Mouse (Mus musculus): Measurements from ENCODE around the gene B4gat1. TPM values are rescaled to one million over a fixed set of nuclear protein-coding genes. Genes with fewer than 3 reads are reported as not detected.
A peak's percentile ranks its signal among the peaks of the same experiment; 100 is the strongest.

B4gat1 gene
- polyA plus RNA-seq, 1 experiment from 2014 or later: 47.2 TPM

GRCm38 (mm10) chr19:5089324-5089723 lies 50.7 kb downstream of the B4gat1 start:
- Histone ChIP-seq H3K9me3 (replicated peaks) (no peaks in the 10 kb centered on the region), H3K4me2 (replicated peaks) (peak overlapping the region; percentile 55), H3K27me3 (peaks cover 23% of the 10 kb centered on the region), H3K9ac (no peak overlapping the region), H3K36me3 (peaks cover 43% of the 10 kb centered on the region), H3K4me1 (peaks cover 37% of the 10 kb centered on the region), H3K27ac (replicated peaks) (no peak overlapping the region), H3K4me3 (replicated peaks) (peak overlapping the region; percentile 78)
- no peak for ATAC-seq (ENCODE audit: insufficient number of reproducible peaks, low FRiP score, low TSS enrichment, low read depth)
- 89% methylated on average over 4 of the region's 4 CpGs for WGBS

Other genes starting within 250 kb of the B4gat1 start
- 66.5 and 70.2 TPM in 2 replicates for gene Rbm4, start 244.9 kb upstream of the B4gat1 start, polyA plus RNA-seq (2015; fragmentation: Nextera tagmentation; extraction: Ambion mirVana)
- gene Gm21992, start 227.2 kb upstream of the B4gat1 start, polyA plus RNA-seq (2015; fragmentation: Nextera tagmentation; extraction: Ambion mirVana): 30.9 and 36.3 TPM in 2 replicates
- gene Rbm14, start 227.2 kb upstream of the B4gat1 start, polyA plus RNA-seq (2015; fragmentation: Nextera tagmentation; extraction: Ambion mirVana): 74.1 and 74.5 TPM in 2 replicates
- gene Ccs, start 199.5 kb upstream of the B4gat1 start, polyA plus RNA-seq (2015; fragmentation: Nextera tagmentation; extraction: Ambion mirVana): 69.4 and 73.8 TPM in 2 replicates
- 1.2 and 1.9 TPM in 2 replicates for gene Ccdc87, start 199.5 kb upstream of the B4gat1 start, polyA plus RNA-seq (2015; fragmentation: Nextera tagmentation; extraction: Ambion mirVana)
- 62.7 and 63.9 TPM in 2 replicates for gene Ctsf, start 183.7 kb upstream of the B4gat1 start, polyA plus RNA-seq (2015; fragmentation: Nextera tagmentation; extraction: Ambion mirVana)
- 29.6 and 33.7 TPM in 2 replicates for gene Actn3, start 160.9 kb upstream of the B4gat1 start, polyA plus RNA-seq (2015; fragmentation: Nextera tagmentation; extraction: Ambion mirVana)
- 14.0 and 14.9 TPM in 2 replicates for gene Zdhhc24, start 160.2 kb upstream of the B4gat1 start, polyA plus RNA-seq (2015; fragmentation: Nextera tagmentation; extraction: Ambion mirVana)
- gene Bbs1, start 132.2 kb upstream of the B4gat1 start, polyA plus RNA-seq (2015; fragmentation: Nextera tagmentation; extraction: Ambion mirVana): 4.6 and 5.5 TPM in 2 replicates
- gene Dpp3, start 110.5 kb upstream of the B4gat1 start, polyA plus RNA-seq (2015; fragmentation: Nextera tagmentation; extraction: Ambion mirVana): 113 and 117 TPM in 2 replicates
- 5.0 and 5.1 TPM in 2 replicates for gene Peli3, start 95.7 kb upstream of the B4gat1 start, polyA plus RNA-seq (2015; fragmentation: Nextera tagmentation; extraction: Ambion mirVana)
- 84.2 and 85.9 TPM in 2 replicates for gene Mrpl11, start 76.7 kb upstream of the B4gat1 start, polyA plus RNA-seq (2015; fragmentation: Nextera tagmentation; extraction: Ambion mirVana)
- not detected in 2 replicates for gene Npas4, start 48.5 kb upstream of the B4gat1 start, polyA plus RNA-seq (2015; fragmentation: Nextera tagmentation; extraction: Ambion mirVana)
- gene Slc29a2, start 15.0 kb upstream of the B4gat1 start, polyA plus RNA-seq (2015; fragmentation: Nextera tagmentation; extraction: Ambion mirVana): 3.5 and 4.9 TPM in 2 replicates
- 1.9 and 2.0 TPM in 2 replicates for gene AC124502.3, start 65 bp downstream of the B4gat1 start, polyA plus RNA-seq (2015; fragmentation: Nextera tagmentation; extraction: Ambion mirVana)
- 42.2 and 48.6 TPM in 2 replicates for gene Brms1, start 2.5 kb downstream of the B4gat1 start, polyA plus RNA-seq (2015; fragmentation: Nextera tagmentation; extraction: Ambion mirVana)
- 2.6 and 4.4 TPM in 2 replicates for gene Rin1, start 11.7 kb downstream of the B4gat1 start, polyA plus RNA-seq (2015; fragmentation: Nextera tagmentation; extraction: Ambion mirVana)
- gene Cd248, start 29.3 kb downstream of the B4gat1 start, polyA plus RNA-seq (2015; fragmentation: Nextera tagmentation; extraction: Ambion mirVana): 131 and 158 TPM in 2 replicates
- 2.3 and 3.0 TPM in 2 replicates for gene Tmem151a, start 46.7 kb downstream of the B4gat1 start, polyA plus RNA-seq (2015; fragmentation: Nextera tagmentation; extraction: Ambion mirVana)
- gene Yif1a, start 49.7 kb downstream of the B4gat1 start, polyA plus RNA-seq (2015; fragmentation: Nextera tagmentation; extraction: Ambion mirVana): 111 and 119 TPM in 2 replicates
- gene Cnih2, start 59.7 kb downstream of the B4gat1 start, polyA plus RNA-seq (2015; fragmentation: Nextera tagmentation; extraction: Ambion mirVana): 35.5 and 38.7 TPM in 2 replicates
- 256 and 270 TPM in 2 replicates for gene Rab1b, start 68.2 kb downstream of the B4gat1 start, polyA plus RNA-seq (2015; fragmentation: Nextera tagmentation; extraction: Ambion mirVana)
- 17.9 and 19.5 TPM in 2 replicates for gene Klc2, start 79.7 kb downstream of the B4gat1 start, polyA plus RNA-seq (2015; fragmentation: Nextera tagmentation; extraction: Ambion mirVana)
- gene Pacs1, start 234.3 kb downstream of the B4gat1 start, polyA plus RNA-seq (2015; fragmentation: Nextera tagmentation; extraction: Ambion mirVana): 25.1 and 30.6 TPM in 2 replicates

Data from embryonic facial prominence, embryonic 15.5 days (tissue).